Mouse (Mus musculus) myocyte (in vitro differentiated cells): ENCODE measurements at regions not wholly inside any gene's neighbourhood (a gene's known extent, or its start where the extent isn't known, plus 50 kb on each side); places are given as distances from the start of the nearest gene placed in this dataset.

ENCODE experiments used
- CEBPB ChIP-seq: IDR thresholded peaks from 2 replicates; pipeline ENCODE4 v1.6.1; 2011; ENCODE audit warnings: mild to moderate bottlenecking, moderate library complexity; ENCODE audit not compliant: poor library complexity, insufficient read depth, severe bottlenecking
- E2F4 ChIP-seq: IDR thresholded peaks from one replicate; pipeline ENCODE4 v1.6.1; 2011; ENCODE audit warnings: mild to moderate bottlenecking, control low read depth, moderate library complexity; ENCODE audit not compliant: insufficient read depth
- MAX ChIP-seq: IDR thresholded peaks from one replicate; pipeline ENCODE4 v1.6.1; 2011; ENCODE audit warnings: low read depth, mild to moderate bottlenecking, control low read depth
- MYOD1 ChIP-seq, 3 experiments: IDR thresholded peaks; one replicate each; pipeline ENCODE4 v1.6.1; 2011; ENCODE audit warnings: control low read depth in 2 of 3, low read depth in 2 of 3, mild to moderate bottlenecking in 2 of 3, moderate library complexity in 1 of 3; ENCODE audit not compliant: insufficient read length in 2 of 3, control insufficient read depth in 1 of 3
- MYOG ChIP-seq, 3 experiments: IDR thresholded peaks; one replicate each; pipeline ENCODE4 v1.6.1; 2011; ENCODE audit warnings: control low read depth in 2 of 3, low read depth in 2 of 3, mild to moderate bottlenecking in 2 of 3; ENCODE audit not compliant: insufficient read length in 2 of 3, control insufficient read depth in 1 of 3, insufficient read depth in 1 of 3
- POLR2A ChIP-seq: IDR thresholded peaks from one replicate; pipeline ENCODE4 v1.6.1; 2011; ENCODE audit warnings: low read depth, mild to moderate bottlenecking, control low read depth, moderate library complexity; ENCODE audit not compliant: insufficient read length
- POLR2AphosphoS2 ChIP-seq: IDR thresholded peaks from one replicate; pipeline ENCODE4 v1.6.1; 2011; ENCODE audit warnings: low read depth, control low read depth; ENCODE audit not compliant: insufficient read length
- REST ChIP-seq: IDR thresholded peaks from one replicate; pipeline ENCODE4 v1.6.1; 2011; ENCODE audit warnings: mild to moderate bottlenecking, control low read depth, moderate library complexity; ENCODE audit not compliant: insufficient read depth, insufficient read length
- SRF ChIP-seq: IDR thresholded peaks from one replicate; pipeline ENCODE4 v1.6.1; 2011; ENCODE audit warnings: low read depth; ENCODE audit not compliant: control insufficient read depth, insufficient read length
- TCF12 ChIP-seq: IDR thresholded peaks from one replicate; pipeline ENCODE4 v1.6.1; 2011; ENCODE audit warnings: mild to moderate bottlenecking, control low read depth; ENCODE audit not compliant: poor library complexity, insufficient read depth, severe bottlenecking
- TCF3 ChIP-seq: IDR thresholded peaks from one replicate; pipeline ENCODE4 v1.6.1; 2011; ENCODE audit warnings: low read depth, control low read depth; ENCODE audit not compliant: insufficient read length
- USF1 ChIP-seq: IDR thresholded peaks from one replicate; pipeline ENCODE4 v1.6.1; 2011; ENCODE audit warnings: low read depth, mild to moderate bottlenecking, control low read depth, moderate library complexity

DNA sequence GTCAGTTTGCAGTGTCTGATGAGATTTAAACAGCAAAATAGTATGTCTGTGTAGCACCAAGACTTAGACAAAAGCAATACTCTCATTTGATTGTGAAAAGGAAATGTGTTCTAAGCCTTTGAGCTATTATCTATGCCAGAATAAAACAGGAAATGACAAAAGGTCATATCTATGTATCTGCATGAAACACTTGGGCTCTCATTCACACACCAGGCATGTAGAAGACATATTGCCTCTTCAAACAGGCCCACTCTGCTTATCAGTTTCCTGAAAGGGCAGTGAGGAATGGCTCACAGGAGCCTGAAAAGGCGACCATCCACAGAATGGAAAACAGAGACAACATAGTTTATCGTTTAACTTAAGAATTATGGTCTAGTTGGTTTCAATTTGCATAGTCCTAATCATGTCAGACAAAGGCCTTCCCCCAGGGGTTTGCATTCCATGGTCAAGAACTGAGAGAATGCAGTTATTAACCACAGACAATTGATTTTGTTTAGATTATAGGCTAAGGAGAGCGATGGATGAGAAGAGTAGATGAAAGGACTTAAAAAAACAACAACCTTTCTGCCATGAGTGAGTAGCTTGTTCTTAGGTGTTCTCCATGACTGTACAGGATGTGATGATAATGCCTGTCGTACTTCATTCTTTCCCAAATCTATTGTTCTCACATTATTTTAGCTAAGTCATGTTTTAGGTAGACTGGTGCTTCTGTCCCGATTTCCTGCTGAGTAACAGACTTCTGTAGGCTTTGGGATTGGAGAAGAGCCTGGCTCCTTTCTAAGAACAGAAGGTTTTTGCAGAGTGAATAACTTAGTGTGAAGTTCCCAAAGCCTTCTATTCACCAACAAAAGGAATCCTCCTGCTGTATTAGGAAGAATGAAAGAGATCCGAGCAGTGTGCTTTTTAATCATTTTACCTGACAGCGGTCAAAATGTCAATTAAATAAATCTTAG is 82.0 kb upstream of the Itga4 start:
- TF ChIP-seq E2F4, result no peak
- TF ChIP-seq POLR2A, result no peak
- no peak for TF ChIP-seq MYOD1 (IDR thresholded peaks at IDR 0.05; ENCODE audit: control insufficient read depth in 1 of 3, insufficient read length in 2 of 3, low read depth in 2 of 3)
- no peak for TF ChIP-seq MAX
- TF ChIP-seq TCF12, result no peak
- no peak for TF ChIP-seq POLR2AphosphoS2
- no peak for TF ChIP-seq MYOG (IDR thresholded peaks at IDR 0.05; ENCODE audit: control insufficient read depth in 1 of 3, insufficient read depth in 1 of 3, insufficient read length in 2 of 3, low read depth in 2 of 3)
- no peak for TF ChIP-seq CEBPB
- TF ChIP-seq USF1, result no peak
- no peak for TF ChIP-seq SRF
- no peak for TF ChIP-seq REST
- no peak for TF ChIP-seq TCF3
